Mouse (Mus musculus): ENCODE data around the gene Gm44973.

- TF ChIP-seq CTCF (IDR thresholded peaks at IDR 0.05; ENCODE audit: borderline replicate concordance, insufficient read depth, low read depth, low read length) (peak; percentile 23; the same call in 1 of the 2 replicates), POLR2A (IDR thresholded peaks at IDR 0.05; ENCODE audit: borderline replicate concordance, insufficient read depth, low read length) (no peak)
Measured at GRCm38 (mm10) chr7:5047313-5047712, 32.0 kb downstream of the Gm44973 start.
